In the genomic region with DNA sequence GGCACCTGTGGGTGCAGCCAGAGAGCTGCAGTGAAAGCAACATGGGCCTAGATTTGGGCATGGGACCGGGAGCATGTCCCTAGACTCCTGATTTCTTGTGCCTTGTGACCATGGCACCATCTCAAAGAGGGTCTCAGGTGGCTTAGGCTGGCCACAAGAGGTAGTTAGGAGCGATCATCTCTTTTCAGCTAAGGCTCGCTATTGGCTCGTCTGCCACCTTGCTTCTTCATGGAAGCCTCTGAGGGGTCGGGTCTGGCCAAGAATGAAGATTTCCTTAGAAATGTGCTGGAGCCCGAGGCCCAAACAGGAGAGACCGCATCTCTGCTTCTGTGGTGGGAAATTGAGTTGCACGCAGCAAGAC, we compare ENCODE assay signal across 7 mouse cellular contexts. TPM values are rescaled to one million over a fixed set of nuclear protein-coding genes. Genes with fewer than 3 reads are reported as not detected.
DNase-seq lines count a peak whose midpoint lies in the region; ATAC-seq and TF ChIP-seq lines count a peak whose summit lies in the region.

No protein-coding gene starts in this region.

- ATAC-seq in lung, embryonic 14.5 days (ENCODE audit: insufficient read depth), result no peak
- ATAC-seq in forebrain, embryonic 12.5 days (ENCODE audit: low FRiP score), result no peak; the same call in 1 of the 2 replicates
- peak; percentile 19; the same call in 1 of the 2 replicates for ATAC-seq in limb, embryonic 14.5 days (ENCODE audit: low FRiP score, low read depth)

- H3K4me2 ChIP-seq in lung, embryonic 14.5 days, result peak overlapping the region; percentile 97
- H3K4me2 ChIP-seq in forebrain, embryonic 12.5 days, result peak overlapping the region; percentile 95
- H3K4me2 ChIP-seq in limb, embryonic 14.5 days (replicated peaks; ENCODE audit: low read depth, low read length, severe bottlenecking), result peak overlapping the region; percentile 96

- no peaks in the 10 kb centered on the region for H3K27me3 ChIP-seq in lung, embryonic 14.5 days (ENCODE audit: insufficient read depth, low read length)
- peaks cover 56% of the 10 kb centered on the region for H3K27me3 ChIP-seq in forebrain, embryonic 12.5 days
- peaks cover 4% of the 10 kb centered on the region; the same call in 1 of the 2 replicates for H3K27me3 ChIP-seq in limb, embryonic 14.5 days (ENCODE audit: control insufficient read depth, insufficient read depth, low read length)
- H3K27me3 ChIP-seq in splenic B cell, adult 2 months (ENCODE audit: control insufficient read depth, insufficient read depth, low read length, poor library complexity, severe bottlenecking), result no peaks in the 10 kb centered on the region

- no peak for TF ChIP-seq POLR2A in limb, embryonic 14.5 days (IDR thresholded peaks at IDR 0.05; ENCODE audit: borderline replicate concordance, extremely low read depth, insufficient read depth, insufficient read length)

- no peaks in the 10 kb centered on the region for H3K36me3 ChIP-seq in lung, embryonic 14.5 days (ENCODE audit: insufficient read depth)
- no peaks in the 10 kb centered on the region for H3K36me3 ChIP-seq in forebrain, embryonic 12.5 days (replicated peaks)
- no peaks in the 10 kb centered on the region for H3K36me3 ChIP-seq in limb, embryonic 14.5 days (ENCODE audit: control insufficient read depth, insufficient read depth, low read length)
- peaks cover 4% of the 10 kb centered on the region for H3K36me3 ChIP-seq in splenic B cell, adult 2 months (ENCODE audit: control insufficient read depth, insufficient read depth, low read length, poor library complexity, severe bottlenecking)

- H3K4me3 ChIP-seq in lung, embryonic 14.5 days (ENCODE audit: low read depth, low read length), result peak overlapping the region; percentile 56
- H3K4me3 ChIP-seq in forebrain, embryonic 12.5 days (replicated peaks), result peak overlapping the region; percentile 63
- peak overlapping the region; percentile 58 for H3K4me3 ChIP-seq in limb, embryonic 14.5 days (replicated peaks; ENCODE audit: low read length)

- WGBS in lung, embryonic 14.5 days, result 34% methylated on average over 8 of the region's 8 CpGs
- 23% methylated on average over 8 of the region's 8 CpGs for WGBS in forebrain, embryonic 12.5 days
- WGBS in limb, embryonic 14.5 days, result 31% methylated on average over 8 of the region's 8 CpGs

- H3K4me1 ChIP-seq in lung, embryonic 14.5 days (ENCODE audit: insufficient read depth), result peaks cover 19% of the 10 kb centered on the region
- H3K4me1 ChIP-seq in forebrain, embryonic 12.5 days, result peaks cover 25% of the 10 kb centered on the region
- H3K4me1 ChIP-seq in limb, embryonic 14.5 days (ENCODE audit: control insufficient read depth, insufficient read depth, low read length), result peaks cover 29% of the 10 kb centered on the region

- no peaks in the 10 kb centered on the region for H3K9me3 ChIP-seq in lung, embryonic 14.5 days (ENCODE audit: low read depth, low read length)
- H3K9me3 ChIP-seq in forebrain, embryonic 12.5 days, result no peaks in the 10 kb centered on the region
- H3K9me3 ChIP-seq in limb, embryonic 14.5 days (ENCODE audit: control insufficient read depth, low read length), result no peaks in the 10 kb centered on the region

- no peak for DNase-seq in lung, embryonic 14.5 days
- DNase-seq in lung, postnatal 10 days, result no peak
- no peak for DNase-seq in limb, embryonic 14.5 days (ENCODE audit: low spot score)
- DNase-seq in splenic B cell, adult 2 months (ENCODE audit: low read depth, low spot score), result peak; percentile 67
- no peak for DNase-seq in adipocyte (ENCODE audit: low spot score)
- DNase-seq in left cerebral cortex, adult 11 months (ENCODE audit: low spot score), result no peak

- TF ChIP-seq CTCF in lung, embryonic 14.5 days (IDR thresholded peaks at IDR 0.05; ENCODE audit: low read depth), result no peak

- no peak overlapping the region; the same call in 1 of the 2 replicates for H3K27ac ChIP-seq in lung, embryonic 14.5 days (ENCODE audit: low read depth)
- no peak overlapping the region for H3K27ac ChIP-seq in forebrain, embryonic 12.5 days
- H3K27ac ChIP-seq in limb, embryonic 14.5 days (replicated peaks; ENCODE audit: low read depth, low read length), result peak overlapping the region; percentile 43; the same call in 1 of the 2 replicates

- H3K9ac ChIP-seq in lung, embryonic 14.5 days, result peak overlapping the region; percentile 69
- H3K9ac ChIP-seq in forebrain, embryonic 12.5 days, result no peak overlapping the region
- peak overlapping the region; percentile 75 for H3K9ac ChIP-seq in limb, embryonic 14.5 days (ENCODE audit: low read depth, low read length, severe bottlenecking)

RNA-seq across cellular contexts. Expression of gene Cd83, which starts 1.1 kb away (rescaled TPM):
- 12.9 and 14.3 TPM in 2 replicates for polyA plus RNA-seq in lung, embryonic 14.5 days (2014; fragmentation: Nextera tagmentation; extraction: Ambion mirVana)
- polyA plus RNA-seq in forebrain, embryonic 12.5 days (2016; fragmentation: Nextera tagmentation; extraction: Ambion mirVana), result 3.7 and 3.9 TPM in 2 replicates
- 12.1 and 14.2 TPM in 2 replicates for polyA plus RNA-seq in limb, embryonic 14.5 days (2012; rRNA removed)
- 22.6 and 31.7 TPM in 2 replicates for polyA plus RNA-seq in limb, embryonic 14.5 days (2014; fragmentation: Nextera tagmentation; extraction: Ambion mirVana)
